Mouse (Mus musculus): ENCODE measurements around the gene Efna4.

DNA sequence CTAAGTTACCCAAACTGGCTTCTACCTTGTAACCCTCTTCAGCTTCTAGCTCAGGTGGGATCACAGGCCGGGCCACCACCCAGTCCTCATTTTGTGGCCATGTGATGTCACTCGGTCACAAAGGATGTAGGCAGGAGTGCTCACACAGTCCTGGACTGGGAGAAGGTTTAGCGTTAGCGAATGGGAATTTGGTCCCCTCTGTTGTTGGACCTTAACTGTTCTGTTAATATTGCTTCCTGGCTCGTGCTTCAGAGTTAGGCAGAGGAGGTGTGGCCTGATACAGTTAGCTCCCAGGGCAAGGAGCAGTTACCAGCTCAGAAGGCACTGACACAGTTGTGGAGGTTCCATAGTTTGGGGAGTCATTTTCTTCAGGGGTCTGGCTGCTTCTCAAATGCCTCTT lies 43.6 kb downstream of the Efna4 start:
- TF ChIP-seq CTCF (IDR thresholded peaks at IDR 0.05; ENCODE audit: control insufficient read depth, insufficient read depth, insufficient replicate concordance, low read depth, low read length) (no peak), POLR2A (IDR thresholded peaks at IDR 0.05; ENCODE audit: control insufficient read depth, low read depth, low read length) (no peak)

Measured in testis, adult 2 months (tissue).